ENCODE assay signal across 7 mouse cellular contexts in genomic region chr17:33032900-33033891, GRCm38 (mm10). TPM values are rescaled to one million over a fixed set of nuclear protein-coding genes. Genes with fewer than 3 reads are reported as not detected.
DNase-seq lines count a peak whose midpoint lies in the region; ATAC-seq lines count a peak whose summit lies in the region.

TSS of gene Zfp763 (minus strand) at chr17:33033402.

- DNase-seq in adrenal gland, adult 8-10 months, result peak; percentile 80
- DNase-seq in embryo, embryonic 11.5 days (ENCODE audit: low read depth, low spot score), result peak; percentile 71
- peak; percentile 53 to 68 for DNase-seq in gastrocnemius, postnatal 36 days
- peak; percentile 87 to 90 for DNase-seq in left cerebral cortex, postnatal 25 days (ENCODE audit: low spot score in 2 of 2)
- peak; percentile 84 for DNase-seq in midbrain, embryonic 10.5 days (ENCODE audit: low spot score)
- DNase-seq in right cerebral cortex, postnatal 4 days, result peak; percentile 71

- ATAC-seq in intestine, embryonic 15.5 days, result peak; percentile 98

- H3K4me2 ChIP-seq in intestine, embryonic 15.5 days (replicated peaks), result peak within 1 kb of the TSS; percentile 56

- no peaks in the 10 kb centered on the region for H3K36me3 ChIP-seq in intestine, embryonic 15.5 days
- peaks cover 32% of the 10 kb centered on the region for H3K36me3 ChIP-seq in midbrain, embryonic 10.5 days

- peak within 1 kb of the TSS; percentile 84 for H3K9ac ChIP-seq in intestine, embryonic 15.5 days

- peak within 1 kb of the TSS; percentile 92 for H3K4me3 ChIP-seq in intestine, embryonic 15.5 days (replicated peaks)
- peak within 1 kb of the TSS; percentile 95 for H3K4me3 ChIP-seq in midbrain, embryonic 10.5 days

- no peaks in the 10 kb centered on the region for H3K27me3 ChIP-seq in intestine, embryonic 15.5 days (replicated peaks)
- no peaks in the 10 kb centered on the region for H3K27me3 ChIP-seq in midbrain, embryonic 10.5 days (ENCODE audit: low read depth, poor library complexity, severe bottlenecking)

- WGBS in intestine, embryonic 15.5 days, result 2% methylated on average over 27 of the region's 27 CpGs
- 3% methylated on average over 27 of the region's 27 CpGs for WGBS in midbrain, embryonic 10.5 days

- H3K9me3 ChIP-seq in intestine, embryonic 15.5 days, result no peaks in the 10 kb centered on the region
- peaks cover 16% of the 10 kb centered on the region; the same call in 1 of the 2 replicates for H3K9me3 ChIP-seq in midbrain, embryonic 10.5 days (replicated peaks)

- peak within 1 kb of the TSS; percentile 91 for H3K27ac ChIP-seq in intestine, embryonic 15.5 days
- H3K27ac ChIP-seq in midbrain, embryonic 10.5 days (replicated peaks), result peak within 1 kb of the TSS; percentile 94

- intact Hi-C loops in gastrocnemius, postnatal 36 days (cut with DNase I), result no loop called here
- intact Hi-C loops in left cerebral cortex, postnatal 25 days (cut with DNase I), result loop anchor here (2.0 kb wide), 1 partner anchor 60 kb away; no protein-coding TSS in a partner anchor

- H3K4me1 ChIP-seq in intestine, embryonic 15.5 days (replicated peaks), result 0 out of 2 replicates have a peak, but pooled peaks cover 4% of the 10 kb centered on the region
- peaks cover 5% of the 10 kb centered on the region for H3K4me1 ChIP-seq in midbrain, embryonic 10.5 days

RNA-seq across cellular contexts. Expression of gene Zfp763, which starts in this region (rescaled TPM):
- total RNA-seq in adrenal gland, adult 8-10 months (2022), result 10 to 100 TPM in 2 of 4 experiments, 1 to 10 TPM in 2; 8.8 to 13.5 (median 10.1) TPM
- 1 to 10 TPM; 1.5 to 2.4 TPM for total RNA-seq in gastrocnemius, postnatal 36 days (2021)
- polyA plus RNA-seq in intestine, embryonic 15.5 days (2015; fragmentation: Nextera tagmentation; extraction: Ambion mirVana), result 9.4 and 11.1 TPM in 2 replicates
- 10 to 100 TPM; 19.0 to 24.6 TPM for total RNA-seq in left cerebral cortex, postnatal 25 days (2021)
- 16.8 and 18.5 TPM in 2 replicates for polyA plus RNA-seq in midbrain, embryonic 10.5 days (2016; fragmentation: Nextera tagmentation; extraction: Ambion mirVana)

Comparison
In these comparisons a context has a peak if more than half of its experiments do, and no peak if none do; other contexts are left out.
1. Peak in every context shown above with its lines: DNase-seq, ATAC-seq, H3K4me3 ChIP-seq and H3K27ac ChIP-seq.